Mouse (Mus musculus) macrophage (primary cell): ENCODE measurements around the gene Tmem139. TPM values are rescaled to one million over a fixed set of nuclear protein-coding genes. Genes with fewer than 3 reads are reported as not detected.

Experiments
- H3K27ac ChIP-seq: fragments of 350-480 bp; formaldehyde crosslinking; 2 replicates; pipeline ENCODE4 v1.9.0; 2021
- H3K36me3 ChIP-seq: fragments of 350-480 bp; formaldehyde crosslinking; 2 replicates; pipeline ENCODE4 v1.9.0; 2021; ENCODE audit errors: inconsistent target
- H3K4me3 ChIP-seq: fragments of 350-480 bp; formaldehyde crosslinking; 2 replicates; pipeline ENCODE4 v1.9.0; 2021; ENCODE audit errors: inconsistent target
- H3K79me2 ChIP-seq: fragments of 350-480 bp; formaldehyde crosslinking; 2 replicates; pipeline ENCODE4 v1.9.0; 2021; ENCODE audit errors: inconsistent target
- WGBS: methylation state at CpG from one replicate; pipeline ENCODE4 v1.1.7; 2026; ENCODE audit warnings: inconsistent platforms; ENCODE audit not compliant: missing documents; 5-methylcytosine and 5-hydroxymethylcytosine counted together
- polyA plus RNA-seq: library from polyadenylated mRNA; stranded (reverse); fragments of 250-400 nt; gene quantifications from 3 replicates; pipeline ENCODE4 v1.2.4, GENCODE M21; 2018; ENCODE audit warnings: inconsistent platforms

Gene Tmem139
- polyA plus RNA-seq, 1 experiment from 2014 or later, result not detected

DNA sequence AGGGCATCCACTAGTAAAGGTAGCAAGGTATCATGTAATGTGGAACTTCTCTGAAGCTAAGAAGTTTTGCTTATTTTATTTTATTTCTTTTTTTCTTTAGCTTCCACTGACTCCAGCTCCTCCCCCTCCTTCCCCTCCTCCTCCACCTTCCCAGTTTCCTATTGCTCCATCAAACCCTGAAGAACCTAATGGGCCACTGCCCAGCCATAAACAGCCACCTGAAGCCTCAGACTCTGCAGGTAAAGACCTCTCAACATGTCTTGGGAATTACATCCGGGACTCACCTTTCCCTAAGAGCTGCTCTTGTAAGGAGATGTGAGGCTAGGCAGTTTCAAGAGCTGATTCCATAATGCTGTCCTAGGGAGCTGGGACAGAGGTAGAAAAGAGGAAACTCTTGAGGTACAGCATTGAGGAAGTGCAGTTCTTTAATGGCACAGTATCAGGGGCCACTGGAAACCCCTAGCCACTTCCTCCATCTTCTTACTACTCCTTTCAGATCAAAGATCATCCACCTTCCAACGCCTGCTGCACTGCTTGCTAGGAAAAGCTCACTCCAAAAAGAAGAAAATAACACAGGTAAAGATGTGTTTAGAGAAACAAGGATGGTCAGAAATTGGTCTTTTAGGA, 48.8 kb downstream of the Tmem139 start:
- 43% methylated on average over 2 of the region's 2 CpGs for WGBS

More for the DNA sequence above, 48.8 kb downstream of the Tmem139 start:
- H3K27ac ChIP-seq, result no peak overlapping the region
- H3K79me2 ChIP-seq, result no peaks in the 10 kb centered on the region
- H3K4me3 ChIP-seq, result no peak overlapping the region
- H3K36me3 ChIP-seq, result no peaks in the 10 kb centered on the region

Other genes with a start within 250 kb of the Tmem139 start
- gene Sva, start 223.6 kb upstream of the Tmem139 start, polyA plus RNA-seq, result not detected in 3 replicates
- gene Tas2r139, start 121.0 kb upstream of the Tmem139 start, polyA plus RNA-seq, result not detected in 3 replicates
- gene Tas2r144, start 46.6 kb upstream of the Tmem139 start, polyA plus RNA-seq, result not detected in 3 replicates
- gene Gstk1, start 16.0 kb upstream of the Tmem139 start, polyA plus RNA-seq, result 4.0 to 4.3 TPM (median 4.2 TPM) in 3 replicates
- gene Casp2, start 3.0 kb downstream of the Tmem139 start, polyA plus RNA-seq, result 7.8 to 14.4 TPM (median 10.2 TPM) in 3 replicates
- gene Clcn1, start 24.7 kb downstream of the Tmem139 start, polyA plus RNA-seq, result 0.09 to 0.34 TPM in 2 of 3 replicates, not detected in the other
- gene Fam131b, start 62.7 kb downstream of the Tmem139 start, polyA plus RNA-seq, result not detected in 3 replicates
- 63.6 to 176 TPM (median 108 TPM) in 3 replicates for gene Zyx, start 87.7 kb downstream of the Tmem139 start, polyA plus RNA-seq
- gene Epha1, start 111.3 kb downstream of the Tmem139 start, polyA plus RNA-seq, result not detected in 3 replicates
- gene Tas2r143, start 138.3 kb downstream of the Tmem139 start, polyA plus RNA-seq, result not detected in 3 replicates
- gene Tas2r135, start 143.5 kb downstream of the Tmem139 start, polyA plus RNA-seq, result not detected in 3 replicates
- gene Tas2r126, start 172.6 kb downstream of the Tmem139 start, polyA plus RNA-seq, result not detected in 3 replicates
- gene Olfr458, start 203.2 kb downstream of the Tmem139 start, polyA plus RNA-seq, result not detected in 3 replicates
- not detected in 3 replicates for gene Olfr457, start 214.4 kb downstream of the Tmem139 start, polyA plus RNA-seq
- not detected in 3 replicates for gene Olfr456, start 225.2 kb downstream of the Tmem139 start, polyA plus RNA-seq